Mouse (Mus musculus) CD4-positive, CD25-positive, alpha-beta regulatory T cell, adult 2 months (primary cell): ENCODE measurements around the gene Npas2.
A peak's percentile ranks its signal among the peaks of the same experiment; 100 is the strongest.

ENCODE experiments used
- DNase-seq: peaks from one replicate; pipeline ENCODE4 v3.0.0-alpha.2; 2012; ENCODE audit warnings: low read depth, low spot score

The Npas2 gene

GRCm38 (mm10) chr1:39192997-39193861 lies at the start of gene Npas2:
Gene Npas2, plus strand, starts transcription at chr1:39193731.
- DNase-seq = peak; percentile 40

DNA sequence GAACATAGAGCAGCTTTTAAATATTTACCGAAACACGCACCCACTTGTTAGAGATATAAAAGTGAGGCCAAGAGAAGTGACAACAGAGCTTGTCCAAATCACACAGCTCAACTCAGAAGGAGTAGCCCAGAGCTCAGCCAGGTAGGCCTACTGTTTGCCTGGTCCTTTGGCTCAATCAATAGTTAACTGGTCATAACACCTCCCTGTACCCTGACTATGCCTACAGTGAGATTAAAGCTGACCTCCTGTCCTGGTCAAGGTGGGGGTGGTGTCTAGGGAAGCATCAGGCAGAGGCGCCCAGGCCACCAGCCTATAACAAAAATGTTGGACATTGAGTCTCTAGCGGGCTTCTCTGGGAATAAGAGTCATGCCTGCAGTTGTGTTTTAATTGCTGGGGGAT lies 36.8 kb upstream of the Npas2 start:
- DNase-seq = no peak

- no peak for DNase-seq
These were observed 33.4 kb upstream of the Npas2 start for GRCm38 (mm10) chr1:39160167-39160566.

DNA sequence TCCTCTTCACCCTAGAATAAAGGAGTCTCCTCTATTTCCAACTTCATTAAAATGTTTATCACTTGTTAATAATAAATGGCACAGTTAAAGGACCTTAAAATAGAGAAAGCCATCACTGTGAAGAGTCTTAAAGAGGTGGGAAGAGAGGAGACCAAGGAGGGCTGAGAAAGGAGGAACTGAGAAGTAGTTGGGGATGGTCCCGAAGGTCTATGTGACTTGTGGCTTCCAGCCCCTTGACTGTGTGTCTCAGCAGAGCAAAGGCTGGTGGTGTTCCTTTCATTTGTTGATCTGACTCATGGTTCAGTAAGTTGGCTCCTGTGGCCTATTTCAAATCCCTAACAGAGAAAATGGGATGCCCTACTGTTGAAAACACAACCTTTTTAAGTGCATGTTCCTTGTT lies 30.5 kb upstream of the Npas2 start:
- DNase-seq = no peak

DNA sequence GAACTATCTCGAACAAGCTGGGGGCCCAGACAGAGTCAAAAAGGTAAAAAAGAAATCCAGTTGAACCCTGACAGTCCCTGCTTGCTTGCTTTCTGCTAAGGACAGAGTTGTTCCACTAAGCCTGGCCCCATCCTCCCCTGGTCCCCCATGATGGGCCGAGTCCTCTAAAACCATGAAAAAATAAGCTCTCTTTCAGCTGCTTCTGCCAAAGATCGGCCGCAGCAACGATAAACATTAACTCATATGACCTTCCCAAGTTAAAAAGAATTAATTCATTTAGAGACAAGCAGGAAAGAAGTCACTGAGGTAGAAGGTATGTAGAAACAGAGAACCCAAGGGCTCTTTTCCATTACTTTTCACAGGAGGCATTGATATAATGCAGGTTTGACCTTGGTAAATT lies 16.8 kb upstream of the Npas2 start:
- DNase-seq = no peak

DNA sequence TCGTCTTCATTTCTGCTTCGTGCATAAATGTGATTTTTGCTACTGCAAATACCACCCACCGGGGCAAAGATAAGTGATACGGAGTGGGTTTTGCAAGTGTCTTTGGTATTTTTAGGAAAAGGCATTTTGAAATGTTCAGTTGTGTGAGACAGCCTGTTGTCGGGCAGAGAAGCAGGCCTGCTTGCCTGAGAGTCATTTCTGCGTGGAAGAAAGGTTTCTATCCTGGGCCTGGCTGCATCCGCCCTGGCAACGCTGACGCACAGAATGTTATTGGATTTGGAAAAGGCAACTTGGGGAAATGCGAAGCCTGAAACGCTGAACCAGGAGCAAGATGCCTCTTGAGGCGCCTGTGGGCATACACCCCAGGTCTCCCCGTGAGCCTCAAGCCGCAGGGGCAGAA lies 16.3 kb upstream of the Npas2 start:
- no peak for DNase-seq

GRCm38 (mm10) chr1:39179806-39180205 lies 13.7 kb upstream of the Npas2 start:
- no peak for DNase-seq

GRCm38 (mm10) chr1:39180517-39180916 lies 13.0 kb upstream of the Npas2 start:
- no peak for DNase-seq

DNA sequence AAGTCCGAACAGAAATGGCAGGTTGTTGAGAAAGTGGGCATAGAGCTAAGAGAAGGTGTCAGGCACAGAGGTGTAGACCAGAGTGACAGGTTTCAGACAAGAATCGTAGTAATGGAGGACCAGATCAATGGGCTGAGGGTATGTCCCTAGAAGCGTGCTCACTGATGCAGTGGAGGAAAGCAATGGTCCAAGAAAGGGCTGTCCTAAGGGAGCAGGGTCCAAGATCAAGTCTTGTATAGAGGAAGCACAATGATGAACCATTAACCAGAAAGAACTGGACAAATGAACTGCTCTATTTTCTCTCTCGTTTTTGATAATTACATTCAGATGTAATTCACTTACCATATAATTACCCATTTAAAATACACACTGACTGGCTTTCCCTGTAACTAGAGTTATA lies 11.6 kb upstream of the Npas2 start:
- no peak for DNase-seq

GRCm38 (mm10) chr1:39185833-39186232 lies 7.7 kb upstream of the Npas2 start:
- peak; percentile 27 for DNase-seq

- no peak for DNase-seq
These were observed 6.7 kb upstream of the Npas2 start for GRCm38 (mm10) chr1:39186711-39187437.

GRCm38 (mm10) chr1:39191122-39191521 lies 2.4 kb upstream of the Npas2 start:
- no peak for DNase-seq

DNA sequence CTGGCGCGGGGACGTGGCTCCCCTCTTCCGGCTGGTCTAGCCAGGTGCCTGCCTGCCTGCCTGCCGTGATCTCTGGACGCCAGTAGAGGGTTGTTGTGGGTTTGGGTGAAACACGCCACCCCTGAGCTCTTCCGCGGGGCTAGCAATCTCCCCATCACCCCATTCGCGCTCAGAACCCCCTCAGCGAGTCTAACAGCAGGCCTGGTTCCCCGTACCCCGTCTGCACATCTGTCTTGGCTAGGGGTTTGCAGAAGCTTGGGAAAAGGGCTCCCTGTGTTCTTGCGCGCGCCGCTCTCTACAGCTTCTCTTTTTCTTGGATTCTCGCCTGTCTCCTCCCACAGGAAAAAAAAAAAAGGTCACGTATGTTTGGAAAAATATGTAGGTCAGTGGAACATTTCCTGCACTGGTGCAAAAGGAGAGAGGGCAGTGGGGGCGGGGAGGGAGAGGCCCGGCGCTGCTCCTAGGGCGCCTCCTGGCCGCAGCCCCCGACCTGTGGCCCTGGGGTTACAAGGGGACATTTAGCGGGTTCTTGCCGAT lies 1.0 kb upstream of the Npas2 start:
- DNase-seq = peak; percentile 52

- DNase-seq = peak; percentile 52
These were observed 538 bp downstream of the Npas2 start for GRCm38 (mm10) chr1:39193862-39194675.

GRCm38 (mm10) chr1:39194959-39195358 lies 1.4 kb downstream of the Npas2 start:
- DNase-seq = no peak

GRCm38 (mm10) chr1:39196126-39196525 lies 2.6 kb downstream of the Npas2 start:
- DNase-seq = peak; percentile 30

- DNase-seq = peak; percentile 87
These were observed 3.3 kb downstream of the Npas2 start for GRCm38 (mm10) chr1:39196676-39197375.

DNA sequence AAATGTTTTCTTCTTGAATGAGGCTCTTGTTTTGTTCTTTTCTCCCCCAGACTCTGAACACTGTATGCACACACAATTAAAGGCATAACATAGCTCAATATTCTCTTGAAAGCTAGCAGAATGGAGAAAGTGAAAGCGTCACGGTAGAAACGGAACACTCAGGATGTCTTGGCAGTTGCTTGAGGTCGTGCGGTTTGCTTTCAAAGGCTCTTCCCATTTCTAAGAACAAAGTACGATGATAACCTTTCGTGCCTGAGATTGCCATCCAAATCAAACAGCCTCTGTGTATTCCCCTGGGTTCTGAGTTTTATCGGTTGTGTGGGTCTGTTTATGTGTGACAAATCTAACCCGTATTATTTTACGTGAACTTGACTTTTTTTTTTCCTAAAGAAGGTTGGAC lies 11.5 kb downstream of the Npas2 start:
- peak; percentile 66 for DNase-seq

DNA sequence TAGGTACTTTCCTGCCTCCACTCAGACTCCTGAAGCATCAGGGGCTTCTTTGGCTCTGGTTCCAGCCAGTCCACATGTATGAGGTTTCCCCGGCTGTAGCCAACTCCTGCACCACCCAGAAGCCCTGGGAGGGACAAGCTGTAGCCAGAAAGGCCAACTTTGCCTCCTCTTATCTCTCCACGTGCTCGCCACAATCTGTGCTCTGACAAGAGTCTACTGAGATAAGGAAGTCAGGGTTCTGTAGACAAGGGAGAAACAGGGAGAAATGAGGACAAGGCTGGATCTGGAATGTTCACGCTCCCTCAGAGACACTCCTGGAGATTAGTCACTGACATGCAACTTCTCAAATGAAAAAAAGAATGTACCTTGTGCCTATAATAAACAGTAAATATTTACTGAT lies 12.2 kb downstream of the Npas2 start:
- DNase-seq = no peak

- peak; percentile 76 for DNase-seq
These were observed 13.4 kb downstream of the Npas2 start for GRCm38 (mm10) chr1:39206942-39207341.

DNA sequence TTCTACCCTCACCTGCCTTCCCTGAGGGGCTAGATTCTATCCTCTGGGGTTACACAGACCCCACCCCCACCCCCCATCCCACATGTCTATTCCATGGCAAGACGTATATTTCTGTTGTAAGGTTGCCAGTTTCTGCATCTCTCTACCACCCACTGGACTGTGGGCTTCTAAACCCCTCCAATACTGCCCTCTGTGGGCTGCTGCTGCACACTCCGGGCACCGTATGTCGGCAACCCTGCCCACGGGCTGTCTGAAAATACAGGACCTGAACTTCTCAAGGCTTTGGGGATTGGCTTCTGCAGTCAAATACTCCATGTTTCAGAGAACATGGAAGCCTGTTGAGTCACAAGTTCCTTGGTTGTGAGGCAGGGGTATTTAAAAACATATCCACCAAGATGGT lies 17.4 kb downstream of the Npas2 start:
- peak; percentile 48 for DNase-seq
